Mouse (Mus musculus): ENCODE results near the gene Tmed6.
A peak's percentile ranks its signal among the peaks of the same experiment; 100 is the strongest.
"Not testable (repeated sequence)": the region's sequence is repeated elsewhere in the genome, so short reads cannot be mapped to it uniquely, and the experiment has no call there.

The Tmed6 gene

GRCm38 (mm10) chr8:107074128-107074527 lies 8.7 kb upstream of the Tmed6 start:
- no peak for DNase-seq (ENCODE audit: extremely low read depth, low read depth)

- DNase-seq (ENCODE audit: extremely low read depth, low read depth), result no peak
Observed at GRCm38 (mm10) chr8:107073706-107074105, 8.3 kb upstream of the Tmed6 start.

GRCm38 (mm10) chr8:107062613-107063012 lies 2.8 kb downstream of the Tmed6 start:
- no peak for DNase-seq (ENCODE audit: extremely low read depth, low read depth)

- DNase-seq (ENCODE audit: extremely low read depth, low read depth), result peak; percentile 32
Observed at GRCm38 (mm10) chr8:107056973-107057369, 8.5 kb downstream of the Tmed6 start.

- DNase-seq (ENCODE audit: extremely low read depth, low read depth), result peak; percentile 96
Observed at GRCm38 (mm10) chr8:107056076-107056972, 9.1 kb downstream of the Tmed6 start, which contains the start of the genes Cog8 and Nip7. Cog8 (minus strand) TSS chr8:107056689. Nip7 (plus strand) TSS chr8:107056877.

- no peak for DNase-seq (ENCODE audit: extremely low read depth, low read depth)
Observed at GRCm38 (mm10) chr8:107052046-107052445, 13.4 kb downstream of the Tmed6 start.

GRCm38 (mm10) chr8:107049480-107049879 lies 16.0 kb downstream of the Tmed6 start:
- DNase-seq (ENCODE audit: extremely low read depth, low read depth), result no peak

- DNase-seq (ENCODE audit: extremely low read depth, low read depth), result peak; percentile 55
Observed at GRCm38 (mm10) chr8:107048061-107048941, 17.1 kb downstream of the Tmed6 start, which contains the start of gene Pdf. Pdf (minus strand) TSS chr8:107048614.

GRCm38 (mm10) chr8:107046976-107047375 lies 18.5 kb downstream of the Tmed6 start:
- no peak for DNase-seq (ENCODE audit: extremely low read depth, low read depth)

GRCm38 (mm10) chr8:107045478-107045877 lies 20.0 kb downstream of the Tmed6 start:
- DNase-seq (ENCODE audit: extremely low read depth, low read depth), result no peak

GRCm38 (mm10) chr8:107040632-107041031 lies 24.8 kb downstream of the Tmed6 start:
- peak; percentile 24 for DNase-seq (ENCODE audit: extremely low read depth, low read depth)

GRCm38 (mm10) chr8:107036626-107037025 lies 28.8 kb downstream of the Tmed6 start:
- DNase-seq (ENCODE audit: extremely low read depth, low read depth), result no peak

GRCm38 (mm10) chr8:107035641-107036040 lies 29.8 kb downstream of the Tmed6 start:
- DNase-seq (ENCODE audit: extremely low read depth, low read depth), result no peak

- DNase-seq (ENCODE audit: extremely low read depth, low read depth), result not testable (repeated sequence)
Observed at GRCm38 (mm10) chr8:107033609-107034008, 31.8 kb downstream of the Tmed6 start.

- DNase-seq (ENCODE audit: extremely low read depth, low read depth), result no peak
Observed at GRCm38 (mm10) chr8:107031577-107032090, 33.8 kb downstream of the Tmed6 start.

- DNase-seq (ENCODE audit: extremely low read depth, low read depth), result peak; percentile 74
Observed at GRCm38 (mm10) chr8:107030650-107031576, 34.5 kb downstream of the Tmed6 start, which contains the start of gene Vps4a. Vps4a (plus strand) TSS chr8:107031222.

GRCm38 (mm10) chr8:107030058-107030457 lies 35.4 kb downstream of the Tmed6 start:
- peak; percentile 60 for DNase-seq (ENCODE audit: extremely low read depth, low read depth)

GRCm38 (mm10) chr8:107029310-107029709 lies 36.1 kb downstream of the Tmed6 start:
- no peak for DNase-seq (ENCODE audit: extremely low read depth, low read depth)

GRCm38 (mm10) chr8:107023479-107023878 lies 42.0 kb downstream of the Tmed6 start:
- no peak for DNase-seq (ENCODE audit: extremely low read depth, low read depth)

GRCm38 (mm10) chr8:107014915-107015314 lies 50.5 kb downstream of the Tmed6 start:
- DNase-seq (ENCODE audit: extremely low read depth, low read depth), result no peak
